Mouse (Mus musculus) T-cell, adult 2 months (primary cell): ENCODE measurements at regions not wholly inside any gene's neighbourhood (a gene's known extent, or its start where the extent isn't known, plus 50 kb on each side); places are given as distances from the start of the nearest gene placed in this dataset.

Experiments
- DNase-seq: peaks from one replicate; pipeline ENCODE4 v3.0.0; 2022; ENCODE audit warnings: low spot score

DNA sequence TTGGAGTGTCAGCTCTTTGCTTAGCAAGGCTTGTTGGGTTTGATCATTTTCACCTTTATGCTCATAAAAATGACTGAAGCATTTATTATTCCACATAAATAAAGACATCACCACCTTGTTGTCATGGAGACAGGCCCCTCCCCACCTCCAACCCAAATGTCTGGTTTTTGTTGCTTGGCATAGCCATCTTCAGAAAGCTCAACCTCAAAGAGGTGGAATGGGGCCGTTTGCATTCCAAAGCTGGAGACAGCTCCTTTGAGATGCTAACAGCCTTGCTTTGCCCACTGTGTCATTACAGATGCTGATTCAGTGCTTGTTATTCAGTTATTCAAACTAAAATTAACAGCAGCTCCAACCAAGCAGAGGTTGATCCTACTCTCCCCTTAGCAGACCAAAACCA, 51.9 kb upstream of the Lgalsl start:
- DNase-seq, result no peak

DNA sequence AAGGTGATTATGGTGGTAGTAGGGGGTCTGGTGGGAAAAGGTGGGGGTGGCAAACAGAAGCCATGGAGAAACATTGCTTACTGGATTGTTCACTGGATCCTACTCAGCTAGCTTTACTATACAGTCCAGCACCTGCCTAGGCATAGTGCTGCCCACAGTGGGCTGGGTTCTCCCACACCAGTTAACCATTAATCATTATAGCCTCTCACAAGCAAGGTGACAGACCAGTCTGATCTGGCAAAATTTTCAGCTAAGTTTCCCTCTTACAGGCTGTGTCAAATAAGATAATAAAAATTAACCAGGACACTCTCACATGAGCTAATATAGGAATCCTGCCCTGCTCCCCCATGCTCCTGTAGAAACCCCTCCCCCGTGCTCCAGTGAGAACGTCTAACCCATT, 53.1 kb upstream of the Lgalsl start:
- DNase-seq, result no peak

DNA sequence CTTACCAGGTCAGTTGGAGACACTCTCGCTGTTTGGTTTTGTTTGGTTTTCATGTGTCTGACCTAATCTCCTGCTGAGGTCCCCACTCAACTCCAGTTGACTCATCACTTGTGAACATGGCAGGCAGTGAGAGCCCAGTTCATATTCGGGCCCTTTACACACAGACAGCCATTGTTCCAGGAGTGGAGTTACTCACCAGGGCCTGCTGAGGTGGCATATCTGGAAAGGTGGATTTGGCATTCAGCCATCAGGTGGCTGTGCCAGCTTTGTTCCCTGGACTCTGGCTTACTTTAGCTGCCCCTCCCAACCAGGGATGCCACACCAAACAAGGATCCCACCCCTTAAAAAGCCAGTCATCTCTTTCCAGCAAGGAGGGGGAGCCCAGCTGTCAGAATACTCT, 56.2 kb upstream of the Lgalsl start:
- no peak for DNase-seq

DNA sequence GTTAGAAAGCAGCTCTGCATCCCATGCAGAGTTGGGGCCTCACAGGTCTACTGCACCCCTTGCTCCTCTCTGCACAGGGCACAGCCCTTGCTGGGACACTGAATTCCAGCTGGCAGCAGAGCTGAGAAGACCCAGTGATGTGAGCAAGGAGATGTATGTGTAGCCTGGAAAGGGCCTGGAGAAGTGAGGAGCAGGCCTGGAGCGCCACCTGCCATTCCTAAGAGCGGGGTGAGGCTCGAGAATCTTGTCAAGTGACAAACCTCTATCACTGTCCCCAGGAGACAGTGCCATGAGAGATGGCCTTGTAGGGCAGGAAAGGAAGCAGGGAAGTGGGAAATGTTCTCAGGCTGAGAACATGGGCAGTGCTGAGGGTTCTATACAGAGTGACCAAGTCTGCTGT, 59.6 kb upstream of the Lgalsl start:
- no peak for DNase-seq

DNA sequence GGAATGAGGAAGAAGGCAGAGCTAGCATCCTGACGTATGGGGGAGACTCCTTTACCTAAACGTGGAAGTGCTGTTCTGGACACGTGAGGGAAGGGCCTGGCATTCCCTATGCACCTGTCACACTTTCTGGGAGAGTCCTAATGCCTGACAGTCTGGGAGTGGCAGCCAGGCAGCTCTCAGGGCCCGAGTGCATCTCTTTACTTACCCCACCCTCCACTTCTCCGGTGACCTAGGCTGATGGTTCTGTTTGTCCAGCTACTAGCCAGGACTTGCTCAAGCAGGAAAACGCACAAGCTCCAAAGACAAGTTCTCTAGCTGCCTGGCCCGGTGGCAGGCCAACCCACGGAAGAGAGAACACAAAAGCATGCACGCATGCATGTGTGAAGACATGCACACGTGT, 60.9 kb upstream of the Lgalsl start:
- DNase-seq, result no peak

DNA sequence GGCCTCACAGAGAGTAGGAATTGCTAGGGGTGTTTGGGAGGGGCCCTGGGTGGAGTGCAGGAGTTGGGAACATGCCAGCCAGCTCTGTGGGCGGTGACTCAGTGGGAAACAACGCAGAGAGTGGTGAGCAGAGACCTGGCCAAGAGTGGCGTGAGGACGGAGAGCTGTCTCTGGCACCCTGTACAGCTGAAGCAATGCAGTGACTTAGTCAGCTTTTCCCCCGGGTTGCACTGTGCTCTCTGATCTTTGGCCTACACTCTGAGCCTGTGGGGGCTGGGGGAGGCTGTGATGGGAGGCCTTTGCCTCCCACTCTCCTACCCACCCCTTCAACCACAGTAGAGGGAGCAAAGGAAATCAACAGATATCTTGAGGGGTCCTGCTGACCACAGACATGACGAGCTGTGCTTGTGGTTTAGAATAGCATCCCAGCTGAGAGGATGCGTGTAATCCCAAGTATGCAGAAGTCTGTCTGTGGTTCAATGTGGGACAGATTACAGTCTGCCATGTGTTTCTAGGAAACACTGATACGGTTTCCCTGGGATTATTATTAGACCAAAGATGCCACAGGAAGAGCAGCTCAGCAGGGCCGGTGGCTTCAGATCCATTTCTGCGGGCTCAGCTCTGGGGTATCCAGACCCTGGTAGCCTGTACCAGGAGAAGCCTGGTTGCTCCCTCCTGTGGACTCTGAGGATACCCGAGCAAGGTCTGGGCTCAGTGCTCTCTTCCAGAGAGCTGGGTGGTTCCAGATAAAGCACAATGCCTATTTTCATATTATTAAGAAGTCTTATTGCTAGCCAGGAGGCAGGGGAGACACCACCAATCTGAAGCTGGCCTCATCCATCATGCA, 65.6 kb upstream of the Lgalsl start:
- DNase-seq, result peak; percentile 5

DNA sequence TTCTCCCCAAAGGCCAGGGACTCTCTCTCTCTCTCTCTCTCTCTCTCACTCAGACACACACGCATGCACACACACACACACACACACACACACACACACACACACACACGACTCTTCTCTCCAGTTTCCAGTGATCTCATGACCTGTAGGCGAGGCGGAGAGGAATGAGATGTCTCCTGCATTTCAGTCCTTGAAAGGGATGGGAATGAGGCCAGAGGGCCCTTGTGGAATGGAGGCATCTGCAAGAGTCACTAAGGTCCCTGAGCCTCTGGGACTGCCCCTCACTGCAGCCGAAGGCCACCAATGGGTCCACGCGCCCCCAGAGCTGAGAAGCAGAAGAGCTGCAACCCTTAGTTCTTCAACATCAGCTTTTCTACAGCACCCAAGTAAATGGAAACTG, 66.6 kb upstream of the Lgalsl start:
- DNase-seq, result no peak

DNA sequence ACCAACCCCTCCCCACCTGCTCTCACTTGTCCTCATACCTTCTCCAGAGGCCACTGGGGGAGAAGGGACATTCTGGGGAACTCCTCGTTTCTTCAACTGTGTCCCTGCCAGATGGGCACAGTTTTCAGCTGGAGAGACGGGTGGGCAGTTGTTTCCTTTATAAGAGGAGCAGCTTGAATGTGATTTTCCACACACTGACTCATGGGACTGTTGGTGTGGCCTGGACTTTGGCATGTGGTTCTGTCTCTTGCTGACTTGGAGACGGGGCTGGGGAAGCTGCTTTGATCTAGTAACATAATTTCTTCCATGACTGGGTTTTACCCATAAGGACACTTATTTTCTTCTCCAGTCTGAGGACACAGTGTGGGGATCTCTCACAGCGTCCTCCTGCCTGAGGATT, 67.7 kb upstream of the Lgalsl start:
- DNase-seq, result no peak

DNA sequence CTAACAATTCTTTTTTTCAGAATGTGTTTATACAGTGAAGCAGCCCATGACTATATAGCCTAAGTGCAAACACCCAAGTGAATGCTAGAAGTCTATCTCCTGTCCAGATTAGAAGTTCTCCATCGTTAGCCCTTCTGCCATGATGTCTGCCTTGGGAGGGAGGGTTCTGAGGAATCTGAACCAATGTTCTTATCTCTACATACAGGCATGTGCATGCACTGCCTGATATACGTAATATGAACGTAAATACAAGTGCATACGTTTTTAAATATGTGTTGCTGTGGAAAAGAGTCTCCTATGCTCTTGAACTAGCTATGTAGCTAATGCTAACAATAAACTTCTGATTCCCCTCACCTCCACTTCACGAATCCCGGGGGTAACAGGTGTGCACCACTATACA, 68.9 kb upstream of the Lgalsl start:
- DNase-seq, result no peak

DNA sequence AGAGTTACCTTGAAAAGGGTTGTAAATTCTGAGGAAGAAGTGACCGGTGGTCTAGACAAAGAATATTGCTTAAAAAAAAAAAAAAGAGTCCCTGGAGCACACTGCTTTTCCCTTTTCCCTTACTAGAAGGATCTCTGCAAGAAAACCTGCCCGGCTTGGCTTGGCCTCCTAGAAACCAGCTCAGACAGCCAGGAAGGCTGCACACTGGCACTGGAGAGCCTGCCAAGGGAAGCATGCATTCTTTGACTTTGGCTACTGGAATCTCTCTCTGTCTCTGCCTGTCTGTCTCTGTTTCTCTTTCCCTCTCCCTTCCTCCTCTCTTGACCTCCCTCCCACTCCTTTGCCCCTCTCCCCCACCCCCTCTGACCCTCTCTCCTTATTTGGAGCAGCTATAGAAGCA, 71.1 kb upstream of the Lgalsl start:
- no peak for DNase-seq

DNA sequence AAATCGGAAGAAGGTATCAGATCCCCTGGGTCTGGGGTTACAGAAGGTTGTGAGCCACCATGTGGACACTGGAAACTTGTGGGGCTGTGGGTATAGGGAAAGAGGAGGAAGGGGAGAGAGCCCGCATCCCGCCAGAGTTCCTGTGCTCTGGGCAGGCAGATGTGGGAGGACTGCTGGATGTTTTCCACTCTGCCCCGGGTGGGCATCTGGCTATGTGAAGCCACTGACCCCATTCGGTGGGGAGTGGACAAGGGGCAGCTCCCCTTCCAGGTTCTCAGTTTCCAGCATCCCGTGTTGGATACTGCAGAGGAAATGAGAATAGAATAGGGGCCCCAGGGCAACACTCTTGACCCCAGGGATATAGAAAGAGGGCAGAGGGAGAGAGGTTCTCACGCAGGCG, 72.1 kb upstream of the Lgalsl start:
- no peak for DNase-seq

DNA sequence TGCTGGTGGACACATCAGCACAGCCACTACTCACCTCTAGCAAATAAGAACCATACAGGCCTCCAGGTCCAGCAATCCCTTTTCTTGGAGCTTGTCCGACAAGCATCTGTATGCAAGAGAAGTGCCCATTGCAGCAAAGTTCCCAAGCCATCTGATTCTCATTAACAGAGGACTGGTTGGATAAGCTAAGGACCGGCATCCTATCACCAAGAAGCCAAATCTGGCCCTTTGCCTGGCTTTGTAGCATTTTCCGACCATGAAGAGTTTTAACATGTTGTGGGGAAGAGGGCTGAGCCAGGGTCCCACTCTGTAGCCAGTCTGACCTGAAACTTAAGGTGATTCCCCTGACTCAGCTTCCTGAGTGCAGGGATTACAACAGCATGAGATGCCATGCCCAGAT, 77.1 kb upstream of the Lgalsl start:
- DNase-seq, result no peak

DNA sequence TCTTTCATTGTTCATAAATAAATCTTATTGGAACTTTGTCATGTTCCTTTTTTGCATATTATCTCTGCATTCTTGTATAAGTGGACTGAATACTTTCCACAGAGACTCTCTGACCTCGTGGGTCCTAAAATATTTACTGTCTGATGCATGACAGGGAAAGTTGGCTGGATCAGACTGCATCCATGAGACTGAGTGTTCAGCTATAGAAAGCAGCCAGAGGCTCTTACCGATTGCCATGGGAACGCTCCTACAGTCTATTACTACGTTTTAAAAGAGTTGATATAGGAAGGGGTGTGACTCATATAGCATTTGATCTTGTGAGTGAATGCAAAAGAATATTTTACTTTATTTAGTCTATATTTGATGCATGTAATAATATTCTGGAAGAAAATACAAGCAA, 77.6 kb upstream of the Lgalsl start:
- no peak for DNase-seq

DNA sequence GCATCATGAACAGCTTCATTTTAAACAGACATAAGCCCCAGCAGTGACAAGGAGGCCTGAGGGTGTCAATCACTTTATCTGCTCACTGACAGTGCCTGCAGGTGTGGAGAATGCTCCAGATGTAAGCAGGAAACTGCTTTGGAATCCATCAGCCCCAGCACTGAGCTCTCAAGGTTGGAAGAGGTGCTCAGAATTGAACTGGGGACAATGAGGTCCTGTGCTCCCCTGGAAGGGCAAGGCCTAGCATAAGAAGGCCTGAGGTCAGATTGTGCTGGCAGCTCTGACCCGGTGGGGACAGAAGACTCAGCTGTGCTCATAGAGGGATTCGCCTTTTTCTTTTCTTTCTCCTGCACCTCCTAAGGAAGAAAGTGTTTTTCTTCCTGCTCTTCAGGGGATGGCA, 82.2 kb upstream of the Lgalsl start:
- no peak for DNase-seq

DNA sequence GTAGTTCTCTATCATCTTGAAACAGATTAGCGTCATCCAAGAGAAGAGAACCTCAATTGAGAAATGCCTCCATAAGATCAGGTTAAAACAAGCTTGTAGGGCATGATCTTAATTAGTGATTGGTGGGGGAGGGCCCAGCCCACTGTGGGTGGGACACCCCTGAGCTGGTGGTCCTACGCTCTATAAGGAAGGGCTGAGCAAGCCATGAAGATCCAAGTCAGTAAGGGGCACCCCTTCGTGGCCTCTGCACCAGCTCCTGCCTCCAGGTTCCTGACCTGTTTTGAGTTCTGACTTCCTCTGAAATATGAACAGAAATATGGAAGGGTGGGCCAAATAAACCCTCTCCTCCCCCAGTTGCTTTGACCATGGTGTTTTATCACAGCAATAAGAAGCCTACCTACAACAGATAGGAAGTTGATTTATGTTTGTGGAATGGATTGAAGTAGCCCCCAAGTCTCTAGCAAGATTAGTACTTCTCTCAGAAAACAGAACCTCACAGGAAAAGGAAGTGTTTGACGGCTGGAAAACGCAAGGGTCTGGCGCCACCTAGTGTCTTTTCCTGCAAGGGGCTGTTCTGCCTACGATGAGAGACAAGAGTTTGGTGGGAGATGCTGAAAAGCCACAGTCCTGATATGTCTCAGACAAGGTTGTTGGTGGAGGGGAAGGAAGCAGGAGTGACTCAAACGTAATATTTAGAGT, 82.9 kb upstream of the Lgalsl start:
- DNase-seq, result peak; percentile 80

DNA sequence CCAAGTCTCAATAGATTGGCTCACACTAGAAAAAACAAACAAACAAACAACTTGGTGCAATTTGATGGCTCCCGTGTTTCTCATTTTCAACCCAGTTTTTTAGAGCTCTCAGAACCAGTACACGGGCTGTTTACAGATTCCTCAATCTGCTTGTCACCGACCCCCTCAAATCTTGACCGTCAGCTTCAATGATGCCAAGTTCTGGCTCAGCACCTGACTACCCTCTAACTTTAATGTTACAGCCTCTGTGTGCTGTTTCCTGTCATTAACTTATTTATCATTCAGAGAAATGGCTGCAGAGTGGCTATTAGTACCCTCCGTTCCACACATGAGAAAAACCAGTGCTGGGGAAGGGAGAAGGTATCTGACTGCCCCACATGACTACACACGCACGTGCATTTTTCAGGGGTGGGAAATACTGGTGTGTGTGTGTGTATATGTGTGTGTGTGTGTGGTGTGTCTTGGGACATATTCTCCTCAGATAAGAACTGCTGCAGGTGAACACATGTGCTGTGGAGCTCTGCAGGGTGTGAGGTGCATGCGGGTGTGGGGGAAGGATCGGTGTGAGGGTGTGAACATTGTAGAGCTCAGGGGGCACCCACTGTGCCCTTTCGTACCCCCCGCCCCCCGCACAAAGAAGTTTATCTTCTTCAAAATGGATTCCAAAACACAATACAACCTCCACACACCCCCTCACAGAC, 83.6 kb upstream of the Lgalsl start:
- DNase-seq, result no peak

DNA sequence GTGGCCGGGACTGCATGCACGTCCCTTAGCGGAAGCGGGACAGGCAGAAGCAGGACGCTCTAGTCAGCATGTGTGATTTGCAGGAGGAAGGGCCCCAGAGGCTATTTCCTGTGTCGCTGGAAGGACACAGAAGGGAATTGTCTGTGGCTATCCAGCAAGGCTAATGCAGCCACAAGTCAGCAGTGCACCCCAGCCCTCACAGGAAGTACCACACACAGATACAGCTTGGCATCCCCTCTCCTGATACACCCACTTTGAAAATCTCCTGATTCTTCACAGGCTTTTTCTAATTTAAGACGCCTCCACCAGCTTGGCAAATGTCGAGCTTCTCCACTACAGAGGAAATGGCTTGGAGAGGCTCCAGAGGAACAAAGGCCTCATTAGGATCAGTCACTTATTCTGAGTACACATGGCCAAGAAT, 84.3 kb upstream of the Lgalsl start:
- DNase-seq, result peak; percentile 18

DNA sequence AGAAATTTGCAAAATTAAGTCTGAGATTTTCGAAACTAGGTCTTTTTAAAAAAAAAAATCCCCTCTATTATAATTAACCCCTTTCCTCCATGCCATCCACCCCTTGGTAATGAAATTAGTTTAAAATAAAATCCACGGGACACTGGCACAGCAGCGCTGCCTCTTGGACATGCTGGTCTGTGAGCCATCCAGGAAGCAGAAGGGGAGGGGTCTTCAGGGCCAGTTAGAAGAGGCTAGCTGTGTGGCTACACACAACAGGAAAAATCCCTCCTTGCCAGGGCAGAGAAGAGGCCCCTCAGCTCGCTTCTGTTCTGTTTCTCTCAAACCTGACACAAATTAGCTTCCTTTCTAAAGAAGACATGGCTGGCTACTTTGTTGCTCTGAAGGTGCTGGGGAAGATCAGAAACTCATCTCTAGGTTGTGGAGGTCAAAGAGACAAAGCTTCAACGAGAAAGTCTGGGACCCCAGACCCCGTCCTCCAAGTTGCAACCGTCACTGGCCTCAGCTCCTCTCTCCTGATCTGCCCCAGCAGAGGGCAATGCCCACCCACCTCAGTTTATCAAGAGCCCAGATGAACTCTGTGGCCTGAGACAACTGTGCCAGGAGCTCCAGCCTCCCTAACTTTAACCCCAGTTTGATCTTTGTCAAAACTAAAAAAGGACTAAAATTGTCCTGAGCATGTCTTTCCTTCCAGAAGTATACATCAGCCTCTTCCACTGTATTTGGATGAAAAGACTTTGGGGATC, 85.0 kb upstream of the Lgalsl start:
- no peak for DNase-seq

DNA sequence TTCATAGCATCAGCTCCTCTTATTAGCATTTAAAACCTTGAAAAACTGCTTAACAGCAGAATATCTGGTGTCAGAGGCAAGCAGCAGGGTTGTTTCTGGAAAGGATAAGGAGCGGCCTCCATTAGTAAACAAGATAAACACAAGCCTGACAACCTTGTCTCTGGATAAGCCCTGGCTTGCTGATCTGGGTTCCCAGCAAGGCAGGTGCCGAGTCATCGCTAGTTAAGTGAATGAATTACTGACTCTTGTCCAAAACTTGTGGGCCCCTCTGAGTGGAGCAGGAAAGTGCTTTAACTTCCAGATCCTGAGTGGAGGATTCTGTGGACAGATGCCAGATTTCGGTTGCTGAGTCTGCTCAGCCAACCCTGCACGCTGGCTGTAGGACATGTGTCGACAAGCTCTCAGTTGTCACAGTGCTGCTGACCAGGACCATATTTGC, 85.6 kb upstream of the Lgalsl start:
- no peak for DNase-seq

DNA sequence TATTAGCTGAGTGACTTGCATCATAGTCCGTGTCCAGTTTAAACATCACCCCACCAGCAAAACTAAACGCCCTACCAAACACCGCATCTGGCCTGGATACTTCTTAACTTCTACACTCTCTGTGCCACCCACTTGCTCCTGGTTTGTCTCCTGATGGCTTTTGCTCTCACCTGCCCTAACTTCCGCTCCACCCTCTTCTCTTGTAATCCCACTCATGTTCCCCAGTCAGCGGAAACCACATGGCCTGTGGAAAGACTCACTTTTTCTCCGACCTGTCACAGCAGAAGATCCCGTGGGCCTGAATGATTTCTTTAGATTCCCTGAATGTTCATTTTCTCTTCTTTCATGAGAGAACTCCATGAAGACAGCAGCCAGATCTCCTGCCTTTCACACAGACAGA, 86.1 kb upstream of the Lgalsl start:
- DNase-seq, result no peak

DNA sequence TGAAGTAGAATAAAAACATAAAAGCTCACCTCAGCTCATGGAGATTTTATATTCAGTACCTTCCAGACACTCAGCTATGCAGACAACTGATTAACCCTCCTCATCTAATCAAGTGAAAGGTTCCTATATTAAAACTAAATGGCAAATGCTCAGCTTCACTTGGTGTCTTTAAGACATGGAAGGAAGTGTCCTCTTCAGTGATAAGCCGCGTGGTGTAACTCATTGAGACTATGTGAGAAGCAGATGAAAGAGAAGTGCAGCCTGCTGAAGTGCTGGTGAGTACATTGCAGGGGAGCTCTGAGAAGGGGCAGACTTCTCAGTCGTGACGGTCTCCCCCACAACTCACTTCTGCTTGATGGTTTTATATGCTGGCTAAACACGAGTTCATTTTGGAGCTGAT, 86.6 kb upstream of the Lgalsl start:
- DNase-seq, result no peak

DNA sequence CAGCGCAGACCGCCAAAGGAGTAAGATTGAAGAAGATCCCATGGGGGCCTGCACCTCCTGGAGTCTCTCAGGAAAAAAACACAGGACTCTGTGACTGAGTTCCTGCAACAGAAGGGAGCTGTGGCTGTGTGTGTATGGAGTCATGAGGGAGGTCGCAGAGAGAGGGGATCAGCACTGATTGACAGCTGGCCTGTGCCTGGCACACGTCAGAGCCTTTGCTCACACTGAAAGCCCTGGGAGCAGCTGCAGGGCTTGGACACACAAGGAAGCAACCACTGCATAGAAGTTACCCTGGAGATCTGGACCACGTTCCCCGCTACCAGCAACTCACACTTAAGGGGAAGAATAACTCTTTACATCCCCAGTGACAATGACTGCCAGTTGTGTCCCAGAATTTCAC, 92.3 kb upstream of the Lgalsl start:
- no peak for DNase-seq
